Mouse (Mus musculus) midbrain, embryonic 11.5 days (tissue): ENCODE measurements at regions not wholly inside any gene's neighbourhood (a gene's known extent, or its start where the extent isn't known, plus 50 kb on each side); places are given as distances from the start of the nearest gene placed in this dataset.

Experiments
- ATAC-seq: fragments of 200-750 bp; cut with Nextera tagmentation; 2 replicates; pipeline ENCODE4 v1.8.0; 2017; ENCODE audit warnings: moderate TSS enrichment, moderate library complexity; ENCODE audit not compliant: low FRiP score
- DNase-seq: peaks from one replicate; pipeline ENCODE4 v3.0.0; 2015; ENCODE audit warnings: low spot score; ENCODE audit errors: missing footprints
- H3K27ac ChIP-seq: fragments of 300-500 bp; sonication (generic); 2 replicates; pipeline ENCODE4 v1.5.1; 2014; ENCODE audit warnings: low read depth, low read length
- H3K27me3 ChIP-seq: fragments of 300-500 bp; sonication (generic); 2 replicates; pipeline ENCODE4 v1.6.1; 2014; ENCODE audit warnings: mild to moderate bottlenecking, low read length, moderate library complexity, mixed read lengths; ENCODE audit not compliant: control insufficient read depth, insufficient read depth
- H3K36me3 ChIP-seq: fragments of 300-500 bp; sonication (generic); 2 replicates; pipeline ENCODE4 v1.6.1; 2014; ENCODE audit warnings: mild to moderate bottlenecking, low read length, moderate library complexity, mixed read lengths; ENCODE audit not compliant: control insufficient read depth, insufficient read depth
- H3K4me1 ChIP-seq: fragments of 300-500 bp; sonication (generic); 2 replicates; pipeline ENCODE4 v1.6.1; 2014; ENCODE audit warnings: low read length; ENCODE audit not compliant: control insufficient read depth, insufficient read depth
- H3K4me2 ChIP-seq: fragments of 300-500 bp; sonication (generic); 2 replicates; pipeline ENCODE4 v1.6.1; 2014; ENCODE audit warnings: mild to moderate bottlenecking, moderate library complexity
- H3K4me3 ChIP-seq: fragments of 300-500 bp; sonication (generic); 2 replicates; pipeline ENCODE4 v1.5.1; 2014; ENCODE audit warnings: low read depth, low read length
- H3K9ac ChIP-seq: fragments of 300-500 bp; sonication (generic); 2 replicates; pipeline ENCODE4 v1.6.1; 2014; ENCODE audit warnings: low read length
- H3K9me3 ChIP-seq: fragments of 300-500 bp; sonication (generic); 2 replicates; pipeline ENCODE4 v1.6.1; 2016; ENCODE audit warnings: low read length; ENCODE audit not compliant: control insufficient read depth
- WGBS: fragments of 180-500 bp; shearing (Covaris S2); extraction: QIAGEN DNeasy Blood & Tissue Kit; methylation state at CpG from one replicate; pipeline ENCODE4 v1.1.7; 2014; 5-methylcytosine and 5-hydroxymethylcytosine counted together

- no peak overlapping the region for H3K27ac ChIP-seq
- no peaks in the 10 kb centered on the region for H3K4me1 ChIP-seq
- 95% methylated on average over 2 of the region's 2 CpGs for WGBS
- H3K27me3 ChIP-seq = no peaks in the 10 kb centered on the region
- ATAC-seq = no peak
- no peak overlapping the region for H3K4me3 ChIP-seq
- H3K9me3 ChIP-seq = no peaks in the 10 kb centered on the region
- no peak overlapping the region for H3K4me2 ChIP-seq
- no peak overlapping the region for H3K9ac ChIP-seq
- no peaks in the 10 kb centered on the region for H3K36me3 ChIP-seq
- no peak for DNase-seq
Observed at GRCm38 (mm10) chr1:19754346-19754745, 545.6 kb downstream of the Tfap2b start.

DNA sequence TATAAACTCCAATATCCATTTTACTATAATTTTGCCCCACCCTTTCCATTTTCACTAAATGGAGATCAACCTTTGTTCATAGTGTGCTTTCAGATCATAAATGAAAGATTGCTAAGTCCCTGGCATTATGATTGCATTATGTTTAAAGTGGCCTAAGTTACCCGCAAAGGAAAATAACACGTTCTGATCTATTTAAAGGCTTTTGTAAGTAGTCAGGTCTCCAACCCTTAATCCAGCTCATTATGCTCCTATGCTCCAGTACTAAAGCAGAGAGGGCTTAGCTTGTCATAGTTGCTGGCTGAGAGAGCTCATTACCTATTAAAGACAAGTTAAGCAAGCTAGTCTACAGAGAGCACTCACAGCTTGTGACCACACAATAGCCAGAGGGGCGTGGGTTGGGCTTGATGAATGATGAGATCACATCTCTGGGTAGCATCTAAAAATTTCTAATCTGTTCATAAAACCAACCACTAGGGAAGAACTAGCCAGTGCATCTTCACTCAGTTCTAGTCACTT is 549.3 kb downstream of the Tfap2b start:
- Histone ChIP-seq H3K4me2 (no peak overlapping the region), H3K9me3 (no peaks in the 10 kb centered on the region), H3K4me3 (no peak overlapping the region), H3K36me3 (no peaks in the 10 kb centered on the region), H3K27ac (no peak overlapping the region), H3K27me3 (no peaks in the 10 kb centered on the region), H3K4me1 (no peaks in the 10 kb centered on the region), H3K9ac (no peak overlapping the region)
- DNase-seq (no peak), ATAC-seq (no peak)
- 67% methylated on average over 3 of the region's 3 CpGs for WGBS

DNA sequence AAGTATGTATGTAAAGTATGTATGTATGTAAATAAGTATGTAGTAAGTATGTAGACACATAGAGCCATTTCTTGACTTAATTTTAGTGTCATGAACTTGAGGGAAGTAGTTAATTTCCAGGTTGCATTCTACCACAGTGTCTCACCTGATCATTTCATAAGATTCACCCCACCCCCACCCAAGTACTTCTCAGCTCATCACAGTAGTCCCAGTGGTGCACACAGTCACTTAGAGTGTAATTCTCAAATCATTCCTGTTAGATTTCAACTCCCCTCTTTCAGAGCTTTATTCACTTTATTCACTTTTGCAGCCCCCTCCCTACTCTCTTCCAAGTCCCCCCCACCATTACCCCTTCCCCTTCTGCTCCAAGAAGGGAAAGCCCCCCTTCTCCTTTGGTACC is 558.2 kb downstream of the Tfap2b start:
- Histone ChIP-seq H3K9ac (no peak overlapping the region), H3K4me3 (no peak overlapping the region), H3K4me2 (no peak overlapping the region), H3K36me3 (no peaks in the 10 kb centered on the region), H3K27ac (no peak overlapping the region), H3K27me3 (no peaks in the 10 kb centered on the region), H3K4me1 (0 out of 2 replicates have a peak, but pooled peaks cover 4% of the 10 kb centered on the region), H3K9me3 (no peaks in the 10 kb centered on the region)
- ATAC-seq = 0 out of 2 replicates have a peak, but pooled peaks have one; percentile 15
- DNase-seq = no peak

GRCm38 (mm10) chr1:19772266-19772665 is 563.6 kb downstream of the Tfap2b start:
- no peaks in the 10 kb centered on the region for H3K9me3 ChIP-seq
- peaks cover 8% of the 10 kb centered on the region for H3K4me1 ChIP-seq
- no peak for ATAC-seq

DNA sequence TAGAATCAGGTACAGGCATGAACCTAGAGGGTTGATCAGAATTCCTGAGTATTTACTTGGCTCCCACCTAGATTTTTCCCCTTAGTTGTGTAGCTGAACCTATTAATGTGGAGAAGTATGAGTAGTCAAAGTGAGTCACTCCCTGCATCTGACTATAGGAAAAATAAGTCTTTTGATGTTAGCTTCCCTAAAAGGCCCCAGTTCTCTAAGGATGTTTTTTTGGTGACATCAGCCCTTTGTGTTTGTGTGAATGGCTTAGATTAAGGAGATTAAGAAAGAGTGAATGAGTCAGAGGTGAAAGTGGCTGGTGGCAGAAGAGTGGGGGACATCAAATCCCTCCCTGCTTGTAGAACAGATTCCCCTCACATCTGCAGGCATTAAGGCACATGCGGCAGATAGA is 565.8 kb downstream of the Tfap2b start:
- 7% methylated on average over 1 of the region's 1 CpGs for WGBS
- H3K27ac ChIP-seq = no peak overlapping the region
- H3K9ac ChIP-seq = no peak overlapping the region
- ATAC-seq (0 out of 2 replicates have a peak, but pooled peaks have one; percentile 19), DNase-seq (peak; percentile 81)
- H3K27me3 ChIP-seq = no peaks in the 10 kb centered on the region
- H3K4me2 ChIP-seq = no peak overlapping the region
- no peaks in the 10 kb centered on the region for H3K9me3 ChIP-seq
- peaks cover 4% of the 10 kb centered on the region for H3K4me1 ChIP-seq
- H3K4me3 ChIP-seq = no peak overlapping the region
- no peaks in the 10 kb centered on the region for H3K36me3 ChIP-seq

More at GRCm38 (mm10) chr1:19772266-19772665, 563.6 kb downstream of the Tfap2b start:
- no peak overlapping the region for H3K4me3 ChIP-seq
- DNase-seq = no peak
- H3K36me3 ChIP-seq = no peaks in the 10 kb centered on the region
- H3K27ac ChIP-seq = no peak overlapping the region
- no peak overlapping the region for H3K4me2 ChIP-seq
- H3K9ac ChIP-seq = no peak overlapping the region
- no peaks in the 10 kb centered on the region for H3K27me3 ChIP-seq

DNA sequence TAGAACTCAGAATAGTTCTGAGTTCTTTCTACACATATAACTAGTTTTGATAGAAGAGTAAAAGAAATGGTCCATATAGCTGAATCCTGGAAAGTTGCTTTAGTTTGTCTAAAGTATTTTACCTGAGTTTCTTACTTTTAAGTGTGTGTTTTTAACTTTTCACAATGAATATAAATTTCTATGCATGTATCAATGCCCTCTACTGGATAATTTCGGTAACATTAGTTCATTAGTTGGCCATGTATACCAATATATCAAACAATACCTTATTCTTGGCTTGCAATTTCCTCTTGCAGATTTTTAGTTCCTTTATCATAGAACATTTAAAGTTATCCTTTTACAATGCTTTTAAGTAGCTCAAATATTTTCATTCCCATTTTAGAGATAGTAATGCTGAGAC is 568.8 kb downstream of the Tfap2b start:
- no peaks in the 10 kb centered on the region for H3K36me3 ChIP-seq
- WGBS = 81% methylated on average over 1 of the region's 1 CpGs
- no peak for DNase-seq
- H3K27me3 ChIP-seq = no peaks in the 10 kb centered on the region
- H3K9me3 ChIP-seq = no peaks in the 10 kb centered on the region
- H3K4me3 ChIP-seq = no peak overlapping the region
- H3K9ac ChIP-seq = no peak overlapping the region
- H3K27ac ChIP-seq = no peak overlapping the region
- peaks cover 4% of the 10 kb centered on the region for H3K4me1 ChIP-seq
- no peak for ATAC-seq
- no peak overlapping the region for H3K4me2 ChIP-seq

- H3K9ac ChIP-seq = no peak overlapping the region
- no peaks in the 10 kb centered on the region for H3K27me3 ChIP-seq
- H3K4me3 ChIP-seq = no peak overlapping the region
- no peak overlapping the region for H3K27ac ChIP-seq
- WGBS = 73% methylated on average over 2 of the region's 2 CpGs
- no peaks in the 10 kb centered on the region for H3K36me3 ChIP-seq
- no peaks in the 10 kb centered on the region for H3K4me1 ChIP-seq
- ATAC-seq (no peak), DNase-seq (no peak)
- H3K4me2 ChIP-seq = no peak overlapping the region
- no peaks in the 10 kb centered on the region for H3K9me3 ChIP-seq
Observed at GRCm38 (mm10) chr1:19786971-19787370, 578.3 kb downstream of the Tfap2b start.

GRCm38 (mm10) chr1:19794124-19794523 is 585.4 kb downstream of the Tfap2b start:
- no peak overlapping the region for H3K9ac ChIP-seq
- DNase-seq = no peak
- no peak for ATAC-seq
- WGBS = 78% methylated on average over 2 of the region's 2 CpGs
- no peaks in the 10 kb centered on the region for H3K27me3 ChIP-seq
- no peaks in the 10 kb centered on the region for H3K4me1 ChIP-seq
- H3K27ac ChIP-seq = no peak overlapping the region
- no peak overlapping the region for H3K4me2 ChIP-seq
- H3K9me3 ChIP-seq = no peaks in the 10 kb centered on the region
- H3K4me3 ChIP-seq = no peak overlapping the region
- H3K36me3 ChIP-seq = no peaks in the 10 kb centered on the region

- WGBS = 69% methylated on average over 3 of the region's 3 CpGs
- no peak overlapping the region for H3K4me2 ChIP-seq
Observed at GRCm38 (mm10) chr1:19825887-19826286, 617.2 kb downstream of the Tfap2b start.

More at GRCm38 (mm10) chr1:19825887-19826286, 617.2 kb downstream of the Tfap2b start:
- H3K27ac ChIP-seq = no peak overlapping the region
- DNase-seq = no peak
- H3K9me3 ChIP-seq = no peaks in the 10 kb centered on the region
- no peaks in the 10 kb centered on the region for H3K36me3 ChIP-seq
- no peak overlapping the region for H3K4me3 ChIP-seq
- peak; percentile 35; the same call in 1 of the 2 replicates for ATAC-seq
- H3K27me3 ChIP-seq = no peaks in the 10 kb centered on the region
- H3K9ac ChIP-seq = no peak overlapping the region
- no peaks in the 10 kb centered on the region; the same call in 1 of the 2 replicates for H3K4me1 ChIP-seq
